Mouse (Mus musculus) right cerebral cortex, postnatal 36 days (tissue): ENCODE measurements around the gene Vps37c.

Source experiments
- DNase-seq, 2 experiments: peaks; one replicate each; pipeline ENCODE4 v3.0.0; 2022; ENCODE audit warnings: low spot score in 2 of 2, mixed read lengths in 1 of 2

The Vps37c gene

GRCm38 (mm10) chr19:10713551-10713950 lies 25.0 kb downstream of the Vps37c start:
- no peak for DNase-seq

GRCm38 (mm10) chr19:10714168-10714567 lies 25.6 kb downstream of the Vps37c start:
- no peak for DNase-seq

- peak; percentile 64 to 70 for DNase-seq
Measured at GRCm38 (mm10) chr19:10714682-10715475, 26.3 kb downstream of the Vps37c start.

DNA sequence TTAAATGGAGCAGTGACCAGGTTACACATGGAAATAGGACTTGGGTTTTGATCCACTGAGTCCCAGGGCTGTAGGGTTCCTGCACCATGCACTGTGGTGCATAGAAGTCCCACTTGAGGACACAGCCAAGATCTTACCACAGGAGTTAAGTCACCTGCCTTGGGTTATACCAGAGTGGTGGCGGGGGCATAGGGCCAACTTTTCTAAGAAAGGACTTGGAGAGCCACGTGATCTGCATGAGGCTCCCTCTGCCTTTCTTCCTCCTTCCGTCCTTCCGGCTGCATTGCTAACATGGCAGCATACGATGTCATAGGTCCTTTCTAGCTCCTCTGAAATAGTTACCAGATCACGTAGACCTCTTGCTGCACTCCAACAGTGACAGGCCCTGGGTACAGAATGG lies 26.9 kb downstream of the Vps37c start:
- DNase-seq = no peak

GRCm38 (mm10) chr19:10718251-10718775 lies 29.8 kb downstream of the Vps37c start:
- DNase-seq = no peak

DNA sequence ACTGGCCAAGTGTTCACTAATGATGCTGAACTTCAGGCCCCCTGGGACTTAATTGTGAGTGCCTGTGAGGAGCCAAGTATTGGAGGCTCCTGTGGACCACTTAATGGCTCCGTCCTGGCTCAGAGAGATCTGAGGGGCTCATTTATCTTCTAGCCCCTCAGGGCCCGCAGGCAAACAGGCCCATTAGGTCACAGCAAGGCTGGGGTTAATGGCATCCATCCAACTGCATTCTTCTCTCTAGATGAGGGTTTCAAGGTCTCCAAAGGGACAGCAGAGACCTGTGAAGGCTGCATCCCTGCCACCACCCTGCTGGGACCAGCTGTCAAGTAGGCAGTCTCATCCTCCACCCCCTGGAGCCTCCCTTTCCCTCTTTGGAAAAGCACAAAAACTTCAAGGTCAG lies 31.2 kb downstream of the Vps37c start:
- no peak for DNase-seq

DNA sequence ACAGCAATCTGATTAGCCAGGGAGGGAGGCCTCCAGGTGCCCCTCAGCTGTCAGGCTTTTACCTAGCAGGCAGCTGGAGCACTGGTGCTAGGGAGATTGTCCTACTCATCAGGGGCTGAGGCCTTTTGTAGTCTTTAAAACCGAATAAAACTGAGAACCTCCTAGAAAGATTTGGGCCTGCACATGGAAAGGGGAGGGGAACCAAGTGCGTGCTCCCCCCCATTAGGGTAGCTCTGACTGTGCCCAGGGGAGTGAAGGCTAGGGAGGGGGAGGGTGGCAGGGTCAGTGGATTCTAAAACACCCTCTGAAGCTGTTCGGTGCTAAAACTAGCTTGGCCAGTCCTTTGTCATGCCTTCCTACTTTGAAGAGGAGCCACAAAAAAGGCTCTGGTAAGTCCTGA lies 32.0 kb downstream of the Vps37c start:
- DNase-seq = no peak

- no peak for DNase-seq
Measured at GRCm38 (mm10) chr19:10721064-10721463, 32.5 kb downstream of the Vps37c start.

- no peak for DNase-seq
Measured at GRCm38 (mm10) chr19:10723084-10723483, 34.5 kb downstream of the Vps37c start.

DNA sequence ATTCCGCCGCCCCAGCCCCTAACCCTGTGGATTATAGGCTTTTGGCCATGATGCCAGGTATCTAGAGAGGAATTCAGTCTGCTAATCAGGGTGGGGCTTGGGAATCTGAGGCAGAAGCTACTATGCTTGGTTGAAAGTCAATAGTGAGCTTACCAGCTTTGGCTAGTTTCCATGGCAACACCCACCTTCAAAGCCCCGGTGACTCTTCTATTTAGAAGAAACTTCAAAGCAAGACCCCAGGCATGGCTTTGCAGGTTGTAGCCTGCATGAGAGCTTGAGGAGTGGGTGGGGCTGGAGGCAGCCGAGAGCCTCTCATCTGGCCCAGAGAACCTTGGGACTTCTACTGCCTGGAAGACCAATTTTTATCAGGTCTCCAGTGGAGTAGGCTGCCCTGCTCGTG lies 35.1 kb downstream of the Vps37c start:
- no peak for DNase-seq

GRCm38 (mm10) chr19:10724629-10725363 lies 36.3 kb downstream of the Vps37c start:
- no peak for DNase-seq

- DNase-seq = no peak
Measured at GRCm38 (mm10) chr19:10729889-10730288, 41.4 kb downstream of the Vps37c start.

DNA sequence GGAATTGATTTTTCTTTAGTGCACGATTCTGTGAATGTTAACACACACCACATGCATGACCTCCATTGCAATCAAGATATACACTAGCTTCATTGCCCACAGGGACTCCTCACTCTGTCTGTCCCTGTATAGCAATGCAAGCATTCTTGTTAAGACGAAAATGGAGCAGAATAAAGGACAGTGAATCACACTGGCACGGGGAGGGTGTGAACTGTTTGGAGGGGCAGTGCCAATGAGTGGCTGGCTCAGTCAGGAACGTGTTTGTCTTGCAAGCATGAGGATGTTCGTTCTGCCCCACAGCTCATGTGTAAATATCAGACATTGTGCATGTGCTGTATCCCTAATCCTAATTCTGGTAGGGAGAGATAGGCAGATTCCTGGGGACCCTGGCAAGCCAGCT lies 41.9 kb downstream of the Vps37c start:
- no peak for DNase-seq

GRCm38 (mm10) chr19:10731975-10732374 lies 43.4 kb downstream of the Vps37c start:
- no peak for DNase-seq

DNA sequence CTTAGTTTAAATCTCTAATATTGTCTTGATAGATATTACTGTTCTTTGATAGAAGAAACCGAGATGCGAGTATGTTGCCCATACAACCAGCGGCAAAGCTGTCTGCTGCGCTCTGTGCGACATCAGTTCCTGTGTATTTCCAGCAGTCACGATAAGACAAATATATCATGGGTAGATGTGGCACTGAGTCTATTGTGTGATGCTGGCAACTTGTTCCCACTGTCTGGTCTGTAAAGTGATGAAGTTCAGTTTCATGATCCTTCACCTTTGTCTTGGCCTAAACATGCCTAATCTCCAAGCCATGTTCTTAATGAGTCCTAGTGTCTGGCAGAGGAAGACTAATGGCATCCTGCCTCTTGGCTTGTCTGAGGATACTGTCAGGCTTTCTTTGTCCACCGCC lies 44.2 kb downstream of the Vps37c start:
- DNase-seq = no peak

DNA sequence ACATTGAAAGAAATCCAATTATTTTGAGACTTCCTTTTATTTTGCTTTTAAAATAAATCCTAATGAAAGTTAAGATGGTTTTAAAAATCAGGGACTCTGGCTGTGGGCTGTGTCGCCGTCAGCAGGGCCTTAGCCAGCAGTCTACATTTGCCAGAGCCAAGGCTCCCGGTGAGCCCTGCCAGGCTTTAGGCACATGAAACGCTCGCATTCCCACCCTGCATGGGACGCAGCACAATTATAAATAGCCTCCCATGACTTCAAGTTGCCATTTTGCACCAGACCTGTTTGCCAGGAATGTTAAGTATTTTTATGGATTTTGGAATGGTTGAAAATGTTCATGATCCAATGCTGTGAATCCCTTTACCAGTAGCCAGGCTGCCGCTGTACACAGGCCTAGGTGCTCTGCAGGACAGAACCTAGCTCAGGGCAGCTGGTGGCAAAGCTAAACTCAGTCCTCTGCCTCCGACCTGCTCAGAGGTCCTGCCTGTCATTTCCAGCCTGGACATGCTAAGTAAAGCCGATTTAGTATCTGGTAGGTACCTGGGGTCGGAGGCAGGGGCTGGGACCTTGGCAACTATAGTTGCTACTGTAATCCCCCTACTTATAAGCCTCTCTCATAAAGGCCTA lies 45.1 kb downstream of the Vps37c start:
- no peak for DNase-seq

DNA sequence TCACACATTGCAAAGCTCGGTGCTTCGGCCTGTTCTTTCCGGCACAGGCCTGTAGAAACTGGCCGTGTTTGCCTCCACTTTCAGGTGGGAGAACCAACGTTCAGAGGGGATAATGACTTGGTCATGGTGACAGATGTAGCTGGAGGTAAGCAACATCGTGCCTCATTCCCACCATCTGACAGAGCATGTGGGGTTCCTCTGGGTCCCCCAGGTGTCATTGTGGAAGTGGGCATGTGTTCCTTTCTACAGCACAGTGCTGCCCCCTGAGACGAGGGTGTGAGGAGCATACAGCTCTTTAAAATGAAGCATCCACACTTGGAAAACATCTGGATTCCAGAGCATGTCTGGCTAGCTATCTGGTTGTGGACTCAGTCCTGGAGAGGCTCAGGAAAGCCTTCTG lies 46.0 kb downstream of the Vps37c start:
- DNase-seq = no peak

- DNase-seq = no peak
Measured at GRCm38 (mm10) chr19:10735061-10735460, 46.5 kb downstream of the Vps37c start.

GRCm38 (mm10) chr19:10735861-10736260 lies 47.3 kb downstream of the Vps37c start:
- DNase-seq = no peak

GRCm38 (mm10) chr19:10738038-10738437 lies 49.5 kb downstream of the Vps37c start:
- DNase-seq = no peak

- no peak for DNase-seq
Measured at GRCm38 (mm10) chr19:10738811-10739210, 50.3 kb downstream of the Vps37c start, which contains the start of gene Cd5. Cd5 (minus strand) TSS chr19:10739002.

GRCm38 (mm10) chr19:10739916-10740315 lies 51.4 kb downstream of the Vps37c start:
- DNase-seq = no peak
